Mouse (Mus musculus): Measurements from ENCODE around the gene Olfr1555-ps1.
"Not testable (repeated sequence)": the region's sequence is repeated elsewhere in the genome, so short reads cannot be mapped to it uniquely, and the experiment has no call there.

The Olfr1555-ps1 gene

DNA sequence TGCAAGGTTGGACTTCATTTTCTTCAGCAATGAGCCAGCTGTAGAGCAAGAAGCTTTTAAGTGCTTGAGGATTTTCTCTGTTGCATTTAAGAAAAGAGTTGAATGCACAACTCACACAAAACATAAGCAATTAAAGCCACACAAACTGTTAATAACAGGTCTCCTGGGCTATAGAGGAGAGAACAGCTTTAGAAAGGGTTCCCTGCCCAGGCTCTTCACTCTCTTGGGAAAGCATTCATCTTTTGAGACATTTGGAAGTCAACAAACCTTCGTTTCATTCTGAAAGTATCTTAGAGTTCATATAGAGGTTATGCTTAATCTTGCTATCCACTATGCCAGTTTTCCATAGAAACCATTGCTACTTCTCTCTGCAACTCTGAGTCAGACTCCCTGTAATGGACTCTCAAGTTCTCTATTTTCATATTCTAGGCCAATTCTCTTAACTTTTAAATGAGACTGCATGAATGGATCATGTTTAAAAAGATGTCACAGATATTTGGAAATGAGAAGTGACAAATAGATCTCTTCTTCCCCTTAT, at the start of gene Olfr1555-ps1:
TSS of gene Olfr1555-ps1 (minus strand) at position 51 of the 538 bp plus-strand sequence.
- DNase-seq, result not testable (repeated sequence)

DNA sequence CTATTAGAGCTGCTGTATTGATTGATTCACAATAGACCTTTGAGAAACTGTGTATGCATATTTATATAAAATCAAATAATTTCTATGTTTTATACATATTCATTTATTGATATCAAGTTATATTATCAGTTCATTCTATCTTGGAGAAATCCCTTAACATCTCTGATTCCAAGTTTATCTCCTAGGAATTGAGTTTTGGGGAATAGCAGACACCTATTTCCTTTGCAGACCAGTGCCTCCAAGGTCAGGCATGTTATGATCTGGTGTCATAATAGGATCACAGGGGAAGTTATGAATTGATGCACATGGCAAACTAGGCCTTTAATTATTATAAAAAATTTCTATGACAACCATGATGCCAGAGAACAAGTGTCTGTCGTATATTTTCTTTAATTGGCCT, 30.4 kb upstream of the Olfr1555-ps1 start, which contains the start of gene Olfr1431:
TSS of gene Olfr1431 (plus strand) at position 301 of the 400 bp plus-strand sequence.
- no peak for DNase-seq

DNA sequence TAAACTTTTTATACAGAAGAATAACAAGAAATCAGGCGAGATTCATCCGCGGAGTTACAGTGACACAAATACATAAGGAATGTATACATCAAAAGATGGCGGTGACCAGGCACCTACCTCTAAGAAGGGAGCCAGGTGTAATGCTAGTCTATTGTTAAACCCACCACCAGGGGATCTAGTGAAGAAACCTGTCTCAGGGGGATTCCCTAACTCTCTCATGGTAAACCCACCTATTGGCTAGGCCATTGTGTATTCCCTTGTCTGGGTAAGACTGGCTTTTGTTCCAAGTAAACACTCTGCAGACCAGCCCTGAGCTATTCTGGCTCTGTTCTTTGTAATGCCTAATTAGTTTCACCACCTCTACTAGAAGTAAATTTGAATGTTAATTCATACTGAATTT, 29.2 kb upstream of the Olfr1555-ps1 start:
- not testable (repeated sequence) for DNase-seq

- DNase-seq, result not testable (repeated sequence)
Measured at GRCm38 (mm10) chr19:12175431-12175830, 5.5 kb upstream of the Olfr1555-ps1 start.

GRCm38 (mm10) chr19:12145452-12145851, 24.5 kb downstream of the Olfr1555-ps1 start:
- no peak for DNase-seq

GRCm38 (mm10) chr19:12143356-12143755, 26.6 kb downstream of the Olfr1555-ps1 start:
- DNase-seq, result no peak

- no peak for DNase-seq
Measured at GRCm38 (mm10) chr19:12134289-12134688, 35.6 kb downstream of the Olfr1555-ps1 start.

DNA sequence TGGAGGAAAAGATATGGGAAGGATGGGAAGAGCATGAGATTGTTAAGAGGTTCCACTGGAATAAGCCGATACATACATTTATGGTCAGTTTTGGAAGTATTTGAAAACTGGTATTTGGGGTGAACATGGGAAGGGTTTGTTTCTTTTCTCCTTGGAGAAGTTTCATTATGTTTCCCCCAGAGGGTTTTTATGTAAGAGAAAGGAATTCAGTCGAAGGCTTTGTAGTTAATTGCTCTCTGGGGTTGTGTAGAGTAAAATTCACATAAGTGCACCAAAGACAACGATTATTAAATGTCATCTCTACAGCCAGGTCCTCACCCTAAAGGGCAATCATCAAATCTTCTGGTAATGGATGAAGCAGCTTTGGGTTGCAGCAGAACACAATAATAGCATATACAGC, 46.8 kb downstream of the Olfr1555-ps1 start, which contains the start of gene Olfr76:
TSS of gene Olfr76 (minus strand) at position 101 of the 400 bp plus-strand sequence.
- no peak for DNase-seq

GRCm38 (mm10) chr19:12116464-12116863, 53.4 kb downstream of the Olfr1555-ps1 start:
- no peak for DNase-seq

DNA sequence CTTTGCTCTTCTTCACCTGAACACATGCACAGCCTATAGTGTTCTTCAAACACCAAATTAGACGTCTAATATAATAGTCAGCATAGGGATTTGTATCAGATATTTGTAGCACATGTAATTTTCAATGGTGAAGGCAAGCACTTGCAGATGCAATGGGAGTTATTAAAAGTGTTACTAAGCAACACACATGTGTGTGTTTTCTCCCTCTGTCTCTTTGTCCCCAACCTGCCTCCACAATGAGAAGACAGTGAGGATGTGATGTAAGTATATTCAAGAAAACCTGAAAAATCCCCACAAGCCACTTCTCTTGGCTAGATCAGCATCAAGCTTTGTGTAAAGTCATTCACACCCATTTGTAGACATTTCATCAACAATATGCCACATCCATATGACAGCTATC, 54.1 kb downstream of the Olfr1555-ps1 start, which contains the start of gene Olfr1428:
TSS of gene Olfr1428 (minus strand) at position 101 of the 400 bp plus-strand sequence.
- no peak for DNase-seq

All from thymus, postnatal 14 days (tissue).